In the genomic region with DNA sequence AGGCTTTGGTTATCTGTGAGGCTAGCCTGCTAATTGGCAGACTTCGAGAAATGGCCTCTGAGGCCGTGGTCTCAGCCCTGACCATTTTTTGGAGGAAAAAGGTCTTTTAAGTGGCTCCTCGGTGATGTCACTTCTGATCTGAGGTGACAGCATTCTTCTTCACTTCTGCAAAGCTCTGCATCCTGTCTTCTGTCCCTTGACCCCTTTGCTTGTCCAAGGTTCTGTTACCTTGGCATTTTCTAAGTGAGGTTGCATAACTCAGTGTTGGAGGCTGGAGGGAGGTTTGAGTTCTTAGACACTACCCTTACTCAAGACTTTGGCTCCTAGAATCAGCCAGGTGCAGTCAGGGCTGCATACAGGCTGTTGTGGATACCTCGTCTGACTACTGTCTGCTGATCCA, we compare ENCODE assay signal across 29 mouse cellular contexts.
DNase-seq lines count a peak whose midpoint lies in the region; ATAC-seq and TF ChIP-seq lines count a peak whose summit lies in the region.
"Had no signal": no experiment of that assay in that cellular context is flagged by ENCODE, and none has a peak within 500 bp of the region (broad histone marks: within the 10 kb centered on the region; RNA-seq: fewer than 3 reads in every experiment).

No protein-coding gene starts in this region.

- H3K9me3 ChIP-seq in stomach, embryonic 16.5 days (replicated peaks; ENCODE audit: control insufficient read depth, low read length) = 0 out of 2 replicates have a peak, but pooled peaks cover 4% of the 10 kb centered on the region
- H3K9me3 ChIP-seq in stomach, postnatal 0 days (ENCODE audit: control insufficient read depth, low read length) = no peaks in the 10 kb centered on the region
- H3K9me3 ChIP-seq: embryonic facial prominence, embryonic 15.5 days; hindbrain, embryonic 10.5 days; hindbrain, embryonic 15.5 days; liver, embryonic 13.5 days; midbrain, embryonic 12.5 days; neural tube, embryonic 12.5 days had no signal

- no peak for TF ChIP-seq CTCF in layer of hippocampus, adult 2 months (conservative IDR thresholded peaks at IDR 0.05)
- TF ChIP-seq CTCF in stomach, postnatal 0 days (IDR thresholded peaks at IDR 0.05; ENCODE audit: low read depth) = no peak

- peak; percentile 57 for DNase-seq in adrenal gland, adult 2 months
- DNase-seq in adrenal gland, postnatal 10 days = no peak
- DNase-seq in layer of hippocampus, adult 2 months (ENCODE audit: low spot score in 2 of 2) = no peak
- no peak for DNase-seq in layer of hippocampus, postnatal 10 days (ENCODE audit: low spot score in 2 of 2)
- DNase-seq in stomach, postnatal 0 days (ENCODE audit: low spot score) = no peak
- DNase-seq in yolk sac, embryonic 10.5 days (ENCODE audit: low spot score) = peak; percentile 60
- no peak for DNase-seq in cerebellum, postnatal 14 days
- DNase-seq: adrenal gland, postnatal 25 days; cerebellum, adult 11 months; cerebellum, adult 9-11 months; gastrocnemius, postnatal 14 days; kidney, adult 8-10 months; liver, embryonic 13.5 days; lung, embryonic 14.5 days; right cerebral cortex, adult 18-20 months; thymus, postnatal 14 days had no signal

- H3K4me1 ChIP-seq in stomach, embryonic 16.5 days (ENCODE audit: control insufficient read depth, insufficient read depth, low read length) = no peaks in the 10 kb centered on the region
- H3K4me1 ChIP-seq in stomach, postnatal 0 days (replicated peaks; ENCODE audit: control insufficient read depth, insufficient read depth) = no peaks in the 10 kb centered on the region
- H3K4me1 ChIP-seq: embryonic facial prominence, embryonic 10.5 days; embryonic facial prominence, embryonic 15.5 days; forebrain, embryonic 13.5 days; hindbrain, embryonic 10.5 days; hindbrain, embryonic 15.5 days; midbrain, embryonic 12.5 days; neural tube, embryonic 12.5 days had no signal

- no peak for ATAC-seq in stomach, embryonic 16.5 days (ENCODE audit: insufficient read depth, low FRiP score)
- ATAC-seq in stomach, postnatal 0 days (ENCODE audit: low FRiP score, low TSS enrichment) = no peak
- ATAC-seq: activated CD4-positive, CD25-positive, alpha-beta regulatory T cell, adult 4 months; forebrain, embryonic 13.5 days; inflammation-experienced regulatory T-cells, adult 6 months had no signal

- TF ChIP-seq EP300 in stomach, postnatal 0 days (optimal IDR thresholded peaks at IDR 0.05) = no peak

- no peak overlapping the region for H3K9ac ChIP-seq in stomach, embryonic 16.5 days (ENCODE audit: low read length)
- no peak overlapping the region for H3K9ac ChIP-seq in stomach, postnatal 0 days (ENCODE audit: low read length)
- H3K9ac ChIP-seq: embryonic facial prominence, embryonic 15.5 days; forebrain, embryonic 13.5 days; hindbrain, embryonic 15.5 days; liver, embryonic 13.5 days; lung, embryonic 14.5 days; midbrain, embryonic 12.5 days; neural tube, embryonic 12.5 days had no signal

- no peaks in the 10 kb centered on the region for H3K36me3 ChIP-seq in stomach, embryonic 16.5 days (ENCODE audit: control insufficient read depth, insufficient read depth, low read length)
- H3K36me3 ChIP-seq in stomach, postnatal 0 days (ENCODE audit: control insufficient read depth, insufficient read depth, low read length) = no peaks in the 10 kb centered on the region
- H3K36me3 ChIP-seq: embryonic facial prominence, embryonic 10.5 days; embryonic facial prominence, embryonic 15.5 days; hindbrain, embryonic 10.5 days; hindbrain, embryonic 15.5 days; liver, embryonic 13.5 days; midbrain, embryonic 12.5 days; neural tube, embryonic 12.5 days had no signal

- H3K4me3 ChIP-seq in layer of hippocampus, adult 2 months = no peak overlapping the region
- H3K4me3 ChIP-seq in stomach, embryonic 16.5 days (replicated peaks; ENCODE audit: low read length) = no peak overlapping the region
- H3K4me3 ChIP-seq in stomach, postnatal 0 days (ENCODE audit: low read depth, low read length) = no peak overlapping the region
- H3K4me3 ChIP-seq: embryonic facial prominence, embryonic 10.5 days; embryonic facial prominence, embryonic 15.5 days; forebrain, embryonic 13.5 days; hindbrain, embryonic 10.5 days; hindbrain, embryonic 15.5 days; liver, embryonic 13.5 days; midbrain, embryonic 12.5 days; myocyte; neural tube, embryonic 12.5 days had no signal

- no peak overlapping the region for H3K4me2 ChIP-seq in stomach, embryonic 16.5 days (ENCODE audit: low read depth, low read length)
- no peak overlapping the region for H3K4me2 ChIP-seq in stomach, postnatal 0 days (replicated peaks; ENCODE audit: low read depth)
- H3K4me2 ChIP-seq: embryonic facial prominence, embryonic 15.5 days; forebrain, embryonic 13.5 days; heart, embryonic 11.5 days; hindbrain, embryonic 15.5 days; liver, embryonic 13.5 days; lung, embryonic 14.5 days; midbrain, embryonic 12.5 days; neural tube, embryonic 12.5 days had no signal

- no peaks in the 10 kb centered on the region for H3K27me3 ChIP-seq in stomach, embryonic 16.5 days (ENCODE audit: control insufficient read depth, insufficient read depth, low read length)
- H3K27me3 ChIP-seq in stomach, postnatal 0 days (ENCODE audit: control insufficient read depth, insufficient read depth, low read length) = no peaks in the 10 kb centered on the region
- H3K27me3 ChIP-seq: CH12.LX; embryonic facial prominence, embryonic 15.5 days; forebrain, embryonic 13.5 days; hindbrain, embryonic 15.5 days; midbrain, embryonic 12.5 days; neural tube, embryonic 12.5 days had no signal

- peak overlapping the region; percentile 18; the same call in 1 of the 2 replicates for H3K27ac ChIP-seq in layer of hippocampus, adult 2 months
- H3K27ac ChIP-seq in stomach, embryonic 16.5 days (ENCODE audit: low read length) = peak overlapping the region; percentile 26; the same call in 1 of the 2 replicates
- no peak overlapping the region for H3K27ac ChIP-seq in stomach, postnatal 0 days (replicated peaks)
- H3K27ac ChIP-seq: embryonic facial prominence, embryonic 10.5 days; embryonic facial prominence, embryonic 15.5 days; forebrain, embryonic 13.5 days; hindbrain, embryonic 10.5 days; hindbrain, embryonic 15.5 days; midbrain, embryonic 12.5 days; neural tube, embryonic 12.5 days had no signal

- 82% methylated on average over 4 of the region's 4 CpGs for WGBS in stomach, embryonic 16.5 days
- WGBS in stomach, postnatal 0 days = 82% methylated on average over 4 of the region's 4 CpGs

Comparison
In these comparisons a context has a peak if more than half of its experiments do, and no peak if none do; other contexts are left out.
1. DNase-seq: peak in adrenal gland, adult 2 months (single experiment) and yolk sac, embryonic 10.5 days (single experiment); none in adrenal gland, postnatal 10 days (single experiment), layer of hippocampus, adult 2 months (0 of 2), layer of hippocampus, postnatal 10 days (0 of 2), stomach, postnatal 0 days (single experiment) and cerebellum, postnatal 14 days (0 of 2).